Mouse (Mus musculus): ENCODE results near the gene Mettl14.
"Not testable (repeated sequence)": the region's sequence is repeated elsewhere in the genome, so short reads cannot be mapped to it uniquely, and the experiment has no call there.

Mettl14 gene

GRCm38 (mm10) chr3:123366820-123367219 lies 19.1 kb downstream of the Mettl14 start:
- DNase-seq (ENCODE audit: low spot score), result not testable (repeated sequence)

DNA sequence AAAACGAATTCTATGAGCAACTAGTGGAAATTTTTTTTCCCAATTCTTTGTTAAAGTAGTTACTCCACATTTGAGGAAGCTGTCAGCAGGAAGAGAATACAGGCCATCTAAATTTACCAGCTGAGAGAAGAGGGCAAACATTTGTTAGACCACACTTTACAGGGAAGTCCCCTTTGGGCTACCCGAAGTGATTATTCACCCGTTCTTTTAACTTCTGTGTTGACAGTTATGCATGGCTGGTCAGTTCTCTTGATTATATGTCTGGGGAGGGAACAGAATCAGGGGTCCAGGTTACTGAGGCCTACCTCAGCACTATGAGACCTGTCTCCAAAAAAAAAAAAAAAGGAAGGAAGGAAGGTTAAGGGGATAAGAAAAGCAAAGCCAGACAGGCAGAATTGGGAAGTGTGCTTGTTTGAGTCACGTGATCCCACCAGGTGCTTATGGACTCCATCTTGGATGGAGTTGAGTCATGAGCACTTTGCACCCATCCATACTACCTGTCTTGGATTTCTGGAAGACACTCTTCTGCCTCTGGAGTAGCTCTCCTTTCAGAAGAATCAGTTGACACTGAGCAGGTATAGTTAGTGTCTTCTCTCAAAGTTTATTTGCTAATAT lies 29.4 kb downstream of the Mettl14 start:
- DNase-seq (ENCODE audit: low spot score), result no peak

- no peak for DNase-seq (ENCODE audit: low spot score)
Measured at GRCm38 (mm10) chr3:123354388-123354787, 31.5 kb downstream of the Mettl14 start.

GRCm38 (mm10) chr3:123353661-123354060 lies 32.2 kb downstream of the Mettl14 start:
- no peak for DNase-seq (ENCODE audit: low spot score)

GRCm38 (mm10) chr3:123353183-123353582 lies 32.7 kb downstream of the Mettl14 start:
- peak; percentile 83 for DNase-seq (ENCODE audit: low spot score)

DNA sequence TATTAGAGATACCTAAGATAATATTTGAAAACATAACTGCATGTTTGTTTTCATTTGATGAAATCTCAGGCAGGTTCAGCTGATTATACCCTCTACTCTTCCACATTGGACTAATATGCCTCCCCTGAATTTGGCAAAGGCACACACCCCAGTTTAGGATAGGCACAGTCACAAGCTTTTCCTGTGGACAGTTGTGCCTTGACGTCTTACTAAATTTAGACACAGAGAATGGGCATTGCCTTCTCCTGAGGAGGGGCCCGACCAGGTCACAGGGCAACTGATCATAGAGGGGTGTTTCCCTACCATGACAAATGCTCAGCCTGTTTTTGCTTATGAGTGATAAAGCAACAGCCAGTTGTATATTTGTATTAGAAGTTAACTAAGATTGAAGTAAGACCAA lies 34.4 kb downstream of the Mettl14 start:
- no peak for DNase-seq (ENCODE audit: low spot score)

- DNase-seq (ENCODE audit: low spot score), result no peak
Measured at GRCm38 (mm10) chr3:123350602-123351001, 35.3 kb downstream of the Mettl14 start.

- no peak for DNase-seq (ENCODE audit: low spot score)
Measured at GRCm38 (mm10) chr3:123348080-123348802, 37.7 kb downstream of the Mettl14 start.

DNA sequence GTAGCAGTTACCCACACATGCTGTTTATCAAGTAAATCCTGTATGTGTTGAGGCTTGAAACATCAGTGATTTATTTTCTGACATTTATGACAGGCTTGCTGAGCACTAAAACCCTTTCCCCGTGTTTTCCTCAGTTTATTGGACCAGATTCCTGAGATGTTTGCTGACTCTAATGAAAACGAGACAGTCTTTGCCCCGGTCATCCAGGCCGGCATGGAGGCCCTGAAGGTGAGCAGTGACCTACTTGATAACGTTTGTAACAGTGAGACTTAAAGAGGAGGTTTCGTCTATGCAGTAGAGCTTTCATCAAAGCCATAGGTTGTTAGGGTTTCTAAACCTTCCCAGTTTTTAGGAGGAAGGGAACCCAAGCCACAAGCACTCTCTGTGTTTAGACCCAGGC lies 42.2 kb downstream of the Mettl14 start:
- no peak for DNase-seq (ENCODE audit: low spot score)

GRCm38 (mm10) chr3:123341049-123341448 lies 44.9 kb downstream of the Mettl14 start:
- no peak for DNase-seq (ENCODE audit: low spot score)

DNA sequence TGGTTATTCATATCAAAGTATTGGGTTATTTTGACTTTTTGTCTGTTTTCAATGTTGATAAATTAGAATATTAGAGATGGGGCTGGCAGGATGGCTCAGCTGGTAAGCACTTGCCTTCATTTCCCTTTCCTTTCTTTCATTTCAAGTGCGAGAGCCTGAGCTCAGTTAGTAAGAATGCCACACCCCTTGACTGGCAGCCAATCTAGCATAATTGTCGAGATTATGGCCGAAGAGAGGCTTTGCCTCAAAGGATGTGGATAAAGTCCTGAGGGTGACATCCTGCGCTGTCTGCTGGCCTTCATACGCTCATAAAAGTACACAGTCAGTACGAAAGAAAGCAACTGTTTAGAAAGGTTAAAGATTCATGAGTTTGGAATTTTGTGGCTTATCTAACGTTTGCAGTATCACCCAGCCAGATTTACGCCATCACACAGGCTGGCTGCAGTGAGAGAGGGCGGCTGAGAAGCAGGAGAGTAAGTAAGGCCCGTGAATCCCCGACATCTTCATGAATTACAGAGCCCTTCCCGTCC lies 47.2 kb downstream of the Mettl14 start:
- DNase-seq (ENCODE audit: low spot score), result no peak

DNA sequence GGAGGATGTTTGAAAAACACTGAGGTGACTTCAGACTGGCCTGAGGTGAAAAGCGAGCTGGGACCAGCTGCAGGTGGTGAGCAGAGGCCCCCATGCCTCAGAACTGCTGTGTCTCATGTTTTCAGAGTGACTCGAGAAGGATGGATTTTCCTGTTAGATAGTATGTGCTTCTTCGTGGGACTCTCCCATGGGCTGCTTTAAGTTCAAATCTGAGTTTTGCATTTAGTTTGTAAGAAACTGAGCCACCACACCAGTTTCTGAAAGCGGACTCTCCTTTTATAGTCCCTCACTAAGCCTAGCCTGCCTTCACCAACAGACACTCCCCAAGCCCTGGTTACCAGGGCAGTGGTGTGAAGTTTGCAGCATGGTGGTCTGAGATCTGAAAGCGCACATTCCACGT lies 48.1 kb downstream of the Mettl14 start:
- no peak for DNase-seq (ENCODE audit: low spot score)

- DNase-seq (ENCODE audit: low spot score), result no peak
Measured at GRCm38 (mm10) chr3:123336951-123337350, 49.0 kb downstream of the Mettl14 start.

GRCm38 (mm10) chr3:123336455-123336854 lies 49.5 kb downstream of the Mettl14 start:
- DNase-seq (ENCODE audit: low spot score), result no peak

DNA sequence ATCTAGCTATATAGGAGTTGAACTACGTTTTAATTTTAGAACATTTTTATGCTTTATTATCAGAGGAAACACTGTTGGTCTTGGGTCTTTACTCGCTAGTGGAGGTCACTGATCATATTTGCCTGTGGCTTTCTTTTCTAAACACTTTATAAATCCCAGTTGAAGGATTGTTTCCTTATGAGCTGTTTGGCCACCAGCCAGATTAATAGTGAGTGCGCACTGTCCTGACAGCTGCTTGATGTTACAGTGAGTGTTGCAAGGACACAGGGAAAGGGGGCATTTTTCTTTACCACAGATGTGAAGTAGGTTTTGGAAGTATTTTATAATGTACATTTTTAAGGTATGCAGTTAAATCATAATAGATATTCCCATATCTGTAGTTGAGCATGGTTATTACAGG lies 50.4 kb downstream of the Mettl14 start:
- no peak for DNase-seq (ENCODE audit: low spot score)

DNA sequence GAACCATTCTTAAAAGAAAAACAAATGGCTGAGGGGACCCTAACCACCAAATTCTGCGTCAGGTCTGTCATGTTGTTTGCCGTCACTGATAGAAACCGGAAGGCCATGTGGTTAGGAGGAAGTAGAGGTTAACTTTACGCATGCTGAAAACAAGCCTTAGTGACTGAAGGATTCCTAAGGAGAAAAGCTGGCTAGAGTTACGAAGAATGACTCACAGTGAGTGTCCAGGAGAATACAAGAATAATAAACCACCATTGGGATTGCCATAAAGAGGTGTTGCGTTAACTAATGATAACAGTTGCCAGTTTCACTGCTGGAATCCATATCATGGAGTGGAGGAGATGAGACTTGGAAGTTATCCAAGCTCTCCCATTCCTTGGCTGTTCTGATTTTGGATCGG lies 51.0 kb downstream of the Mettl14 start:
- no peak for DNase-seq (ENCODE audit: low spot score)

DNA sequence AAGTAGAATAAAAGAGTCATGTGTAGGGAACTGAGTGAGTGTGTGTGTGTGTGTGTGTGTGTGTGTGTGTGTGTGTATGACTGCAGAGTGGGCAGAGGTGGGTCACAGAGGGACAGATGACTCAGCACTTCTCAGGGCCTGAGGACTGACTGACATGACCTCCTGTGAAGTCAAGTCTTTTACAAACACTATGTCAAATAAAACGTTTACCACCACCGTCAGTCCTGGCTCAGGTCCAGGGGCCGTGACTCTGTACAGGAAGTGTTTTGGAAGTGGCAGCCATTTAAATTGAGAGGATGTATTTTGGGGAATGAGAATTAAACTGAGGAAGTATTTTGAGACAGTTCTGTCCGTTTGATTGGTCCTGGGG lies 52.9 kb downstream of the Mettl14 start:
- no peak for DNase-seq (ENCODE audit: low spot score)

GRCm38 (mm10) chr3:123332330-123333054 lies 53.4 kb downstream of the Mettl14 start:
- no peak for DNase-seq (ENCODE audit: low spot score)

DNA sequence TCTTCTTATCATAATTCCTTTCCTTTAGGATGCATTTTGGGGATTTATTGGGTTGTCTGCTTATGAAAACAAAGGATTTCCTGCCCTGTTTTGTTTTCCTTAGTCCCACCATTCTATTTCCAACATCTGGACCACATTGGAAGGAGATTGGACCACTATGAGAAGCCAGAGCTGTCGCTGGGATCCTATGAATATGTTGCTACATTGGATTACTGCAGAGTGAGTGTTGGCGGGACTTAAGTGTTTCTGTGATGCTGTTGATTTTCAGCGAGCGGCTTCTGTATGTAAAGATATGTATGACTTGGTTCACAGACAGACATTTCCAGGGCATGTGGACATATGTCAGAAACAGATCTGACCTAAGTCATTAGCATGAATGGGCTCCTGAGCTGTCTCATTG lies 55.7 kb downstream of the Mettl14 start:
- DNase-seq (ENCODE audit: low spot score), result no peak

DNA sequence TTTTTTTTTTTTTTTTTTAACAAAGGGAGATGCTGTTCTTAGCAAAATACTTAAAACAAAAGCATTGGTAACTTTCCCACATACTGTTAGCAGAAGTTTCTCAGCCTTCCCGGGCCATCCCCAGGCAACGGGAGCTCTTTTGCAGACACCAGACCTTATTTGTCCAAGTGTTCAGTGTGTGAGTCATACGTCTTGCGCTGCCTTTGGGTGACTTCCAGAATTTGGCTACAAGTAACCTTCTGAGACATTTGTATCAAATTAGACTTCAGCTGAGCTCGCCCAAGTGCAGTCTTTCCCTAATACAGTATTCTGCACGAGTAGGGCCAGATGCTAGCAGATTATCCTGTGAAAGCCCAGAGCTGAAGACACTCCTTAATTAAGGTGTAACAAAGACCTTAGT lies 56.7 kb downstream of the Mettl14 start:
- DNase-seq (ENCODE audit: low spot score), result no peak

GRCm38 (mm10) chr3:123324326-123324725 lies 61.6 kb downstream of the Mettl14 start:
- DNase-seq (ENCODE audit: low spot score), result no peak

GRCm38 (mm10) chr3:123322147-123322546 lies 63.8 kb downstream of the Mettl14 start:
- DNase-seq (ENCODE audit: low spot score), result peak; percentile 86

DNA sequence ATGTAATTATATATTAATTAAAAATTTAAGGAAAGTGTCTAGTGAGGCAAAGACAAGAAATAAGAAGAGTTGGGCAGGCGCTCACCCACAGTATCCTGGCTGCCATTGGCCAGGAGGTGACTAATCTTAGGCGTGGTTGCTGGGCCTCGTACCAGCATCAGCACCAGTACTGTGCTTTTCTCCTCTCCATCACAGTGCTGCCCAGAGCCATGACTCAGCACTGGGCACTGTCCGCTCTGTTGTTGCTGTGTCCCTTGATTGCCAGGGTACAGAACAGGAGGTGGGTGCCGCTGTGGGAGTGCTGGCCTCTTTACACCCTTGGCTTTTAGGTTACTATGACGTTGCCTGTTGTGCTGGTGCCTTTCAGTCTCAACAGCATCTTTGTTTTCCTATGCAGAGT lies 64.3 kb downstream of the Mettl14 start:
- no peak for DNase-seq (ENCODE audit: low spot score)
